Mouse (Mus musculus) embryonic stem cell, embryonic (primary cell): ENCODE measurements around the gene Lmntd1.

Experiments
- CTCF ChIA-PET, 4 experiments: fragments of 300-600 bp in 2 of 4; fragments of 350-600 bp in 2 of 4; sonication (Branson Sonifier 250); formaldehyde crosslinking; loops; one replicate each; lab custom pipeline; 2022; ENCODE audit warnings: inconsistent platforms in 2 of 4; lab: Charles Lee
- POLR2A ChIA-PET, 4 experiments: fragments of 300-600 bp in 2 of 4; fragments of 350-600 bp in 2 of 4; sonication (Branson Sonifier 250); formaldehyde crosslinking; loops; one replicate each; lab custom pipeline; 2022; ENCODE audit warnings: antibody characterized with exemption in 4 of 4, inconsistent platforms in 1 of 4; lab: Charles Lee

Gene Lmntd1

DNA sequence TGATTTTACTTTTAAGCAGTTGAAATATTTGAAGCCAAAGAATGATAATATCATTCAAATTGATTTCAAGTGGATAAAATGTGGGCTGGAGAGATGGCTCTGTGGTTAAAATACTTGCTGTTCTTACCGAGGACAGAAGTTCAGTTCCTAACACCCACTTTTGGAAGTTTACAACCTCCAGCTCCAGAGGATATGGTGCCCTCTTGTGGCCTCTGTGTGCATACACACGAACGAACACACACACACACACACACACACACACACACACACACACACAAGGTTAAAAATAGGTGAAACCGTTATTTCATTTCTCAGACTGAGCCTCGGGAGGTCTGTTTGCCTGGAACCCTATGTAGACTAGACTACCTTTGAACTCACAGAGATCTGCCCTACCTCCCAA, 260.3 kb downstream of the Lmntd1 start:
- ChIA-PET POLR2A (interaction anchor here (0.6 to 0.9 kb wide), 7 partner anchors 12 to 1031 kb away, joined by 3 to 4 read pairs (median 3); no protein-coding TSS in a partner anchor), CTCF (interaction anchor here in 3 of 4 experiments (0.6 kb wide), 7 partner anchors 20 to 888 kb away, joined by 3 to 5 read pairs (median 4); no protein-coding TSS in a partner anchor)

DNA sequence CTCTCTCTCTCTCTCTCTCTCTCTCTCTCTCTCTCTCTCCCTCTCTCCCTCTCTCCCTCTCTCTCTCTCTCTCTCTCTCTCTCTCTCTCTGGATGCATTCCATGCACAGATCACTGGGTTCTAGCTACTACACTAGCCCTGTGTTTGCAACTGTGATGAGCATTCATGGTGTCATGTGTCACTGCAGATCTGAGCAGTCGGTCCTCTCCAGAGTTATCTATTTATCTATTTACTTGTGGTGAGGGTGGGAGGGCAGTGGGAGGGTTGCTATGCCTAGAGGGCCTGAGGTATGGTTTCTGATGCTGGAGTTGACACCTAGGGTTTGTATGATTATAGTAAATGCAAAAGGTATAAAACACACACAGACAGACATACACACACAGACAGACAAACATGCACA, 261.4 kb downstream of the Lmntd1 start:
- ChIA-PET CTCF (interaction anchor here in 3 of 4 experiments (0.7 to 1.3 kb wide), 6 partner anchors 7 to 442 kb away, joined by 3 to 12 read pairs (median 4); no protein-coding TSS in a partner anchor), POLR2A (interaction anchor here in 2 of 4 experiments (0.7 to 2.7 kb wide), 4 partner anchors 12 to 698 kb away, joined by 3 to 15 read pairs (median 4); no protein-coding TSS in a partner anchor)

DNA sequence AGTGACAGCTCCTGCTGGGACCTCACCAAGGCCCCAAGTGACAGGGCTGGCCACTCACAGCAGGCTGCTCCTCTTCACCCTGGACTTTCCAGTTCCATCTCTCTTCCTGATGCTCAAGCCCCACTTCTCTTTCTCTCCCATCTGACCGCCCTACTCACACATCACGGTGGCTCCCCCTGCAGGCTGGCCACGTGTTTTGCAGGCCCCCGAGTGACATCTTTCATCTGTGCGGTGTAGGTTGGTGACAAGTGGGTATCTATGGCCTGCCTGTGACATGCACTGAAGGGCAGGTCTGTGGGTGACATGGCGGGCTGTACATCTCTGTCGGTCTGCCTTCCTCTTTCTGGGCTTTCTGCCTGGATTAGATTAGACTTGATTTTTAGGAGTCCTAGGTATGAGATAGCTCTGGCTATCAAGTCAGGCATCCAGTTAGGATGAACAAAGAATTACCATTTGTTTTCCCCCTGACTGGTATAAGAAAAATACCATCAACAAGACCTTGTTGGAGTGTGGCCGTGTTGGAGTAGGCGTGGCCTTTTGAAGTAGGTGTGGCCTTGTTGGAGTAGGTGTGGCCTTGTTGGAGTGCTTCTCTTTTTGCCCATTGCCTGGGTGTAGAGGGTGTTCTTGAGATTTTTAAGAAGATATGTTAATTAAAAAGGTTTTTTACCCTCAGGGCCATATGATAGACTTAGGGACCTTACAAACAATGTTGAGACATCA, 265.8 kb downstream of the Lmntd1 start:
- ChIA-PET POLR2A (interaction anchor here in 3 of 4 experiments (1.0 to 2.4 kb wide), 7 partner anchors 8 to 138 kb away, joined by 3 to 11 read pairs (median 4); partner anchors contain the start of genes Casc1 (in 2 of the 3) and Etfrf1 (in 2 of the 3)), CTCF (interaction anchor here (0.5 to 2.1 kb wide), 20 partner anchors 9 to 1162 kb away, joined by 3 to 9 read pairs (median 4); no protein-coding TSS in a partner anchor)

DNA sequence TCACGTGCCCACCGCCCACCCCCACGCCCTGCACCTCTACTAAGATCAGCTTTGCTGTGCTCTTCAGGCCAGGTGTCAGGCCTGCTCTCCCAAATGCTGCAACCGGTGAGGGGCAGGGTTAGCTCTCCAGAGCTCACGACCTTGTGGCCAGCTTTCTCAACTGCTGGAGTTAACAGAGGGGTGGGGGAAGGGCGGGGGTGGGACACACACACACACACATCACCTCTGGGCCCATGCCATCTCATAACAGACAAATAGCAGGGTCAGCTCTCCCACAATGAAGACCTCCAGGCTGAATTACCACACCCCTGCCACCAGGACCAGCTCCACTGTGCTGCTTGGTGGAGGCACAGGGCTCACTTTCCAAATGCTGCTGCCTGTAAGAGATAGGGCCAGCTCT, 266.5 kb downstream of the Lmntd1 start:
- ChIA-PET POLR2A (interaction anchor here in 3 of 4 experiments (1.0 to 2.4 kb wide), 8 partner anchors 10 to 172 kb away, joined by 3 to 11 read pairs (median 4); partner anchors contain the start of genes Casc1 (in 2 of the 3) and Etfrf1 (in 2 of the 3)), CTCF (interaction anchor here (0.5 to 2.1 kb wide), 28 partner anchors 8 to 471 kb away, joined by 3 to 9 read pairs (median 3); no protein-coding TSS in a partner anchor)

DNA sequence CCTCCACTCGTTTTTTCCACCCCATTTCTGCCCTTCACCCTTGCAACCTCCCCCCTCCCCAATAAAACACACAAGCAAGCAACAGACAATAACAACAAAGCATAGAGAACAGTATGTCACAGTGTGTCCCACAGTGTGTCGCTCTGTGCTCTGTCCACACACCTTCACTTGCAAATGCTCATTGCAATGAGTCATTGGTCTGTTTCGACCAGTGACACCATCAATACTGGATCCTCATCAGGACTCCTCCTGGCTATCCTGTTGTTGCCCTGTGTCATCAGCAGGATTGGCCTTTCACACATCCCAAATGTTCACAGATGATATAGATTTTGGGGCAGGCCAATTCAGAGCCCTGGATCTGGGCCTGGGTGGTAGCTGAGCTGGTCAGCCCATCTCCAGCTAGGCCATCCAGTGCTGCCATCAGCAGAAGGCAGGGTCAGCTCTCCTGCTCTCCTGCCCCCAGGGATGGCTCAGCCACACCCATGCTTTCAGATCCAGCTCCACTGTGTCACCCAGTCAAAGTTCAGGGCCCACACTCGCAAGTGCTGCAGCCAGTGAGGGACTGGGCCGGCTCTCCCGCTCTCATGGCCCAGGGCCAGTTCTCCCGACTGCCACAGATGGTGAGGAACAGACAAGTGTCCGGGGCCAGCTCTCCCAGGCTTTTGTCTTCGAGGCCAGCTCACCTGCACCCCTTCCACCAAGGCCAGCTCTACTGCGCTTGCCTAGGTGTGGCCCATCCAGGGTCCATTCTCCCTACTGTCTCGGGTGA, 267.1 kb downstream of the Lmntd1 start:
- POLR2A ChIA-PET, result interaction anchor here in 3 of 4 experiments (0.8 to 2.4 kb wide), 11 partner anchors 9 to 301 kb away, joined by 3 to 11 read pairs (median 4); partner anchors contain the start of genes Casc1 (in 2 of the 3) and Etfrf1 (in 2 of the 3)

DNA sequence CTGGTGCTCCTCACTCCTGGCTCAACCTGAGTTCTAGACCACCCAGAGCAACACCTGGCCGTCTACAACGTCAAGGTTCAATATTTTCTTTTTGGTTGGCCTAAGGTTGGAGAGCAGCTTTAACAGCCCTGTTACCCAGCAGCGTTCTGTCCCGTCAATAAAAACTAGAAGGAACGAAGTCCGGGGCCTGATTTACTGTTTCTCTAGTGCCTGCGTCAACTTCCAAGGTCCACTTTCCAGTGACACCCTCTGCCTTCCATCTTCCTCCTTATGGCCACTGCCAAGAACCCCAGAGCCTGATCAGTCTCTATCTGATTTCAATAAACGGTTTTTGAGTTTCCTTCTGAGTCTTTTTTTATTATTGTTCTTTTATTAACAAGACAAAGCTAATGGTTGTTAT, 267.8 kb downstream of the Lmntd1 start:
- CTCF ChIA-PET, result interaction anchor here in 1 of 4 experiments (0.7 kb wide), 1 partner anchor 481 kb away, joined by 3 read pairs; no protein-coding TSS in a partner anchor
- POLR2A ChIA-PET, result interaction anchor here in 3 of 4 experiments (0.6 to 2.4 kb wide), 8 partner anchors 102 to 284 kb away, joined by 3 to 11 read pairs (median 4); partner anchors contain the start of genes Casc1 (in 2 of the 3) and Etfrf1 (in 2 of the 3)

More for the DNA sequence above, 267.1 kb downstream of the Lmntd1 start:
- CTCF ChIA-PET, result interaction anchor here (0.5 to 2.1 kb wide), 26 partner anchors 9 to 480 kb away, joined by 3 to 8 read pairs (median 3); no protein-coding TSS in a partner anchor

DNA sequence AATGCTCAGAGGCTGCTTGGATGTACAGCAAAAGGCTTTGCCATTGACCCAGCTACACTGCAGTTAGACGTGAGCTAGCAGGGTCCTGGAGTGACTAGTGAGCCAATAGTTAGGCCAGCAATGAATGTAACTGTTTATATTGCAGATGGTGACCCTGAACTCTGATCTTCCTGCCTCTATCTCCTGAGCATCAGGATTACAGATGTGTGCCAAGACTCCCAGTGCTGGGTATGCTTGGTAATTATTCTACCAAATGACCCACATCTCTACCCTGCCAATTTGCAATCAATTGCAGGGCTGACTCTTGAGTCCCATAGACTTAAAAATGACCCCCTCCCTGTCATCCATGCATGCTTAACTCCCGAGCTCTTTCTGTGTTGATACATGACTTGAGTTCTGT, 269.4 kb downstream of the Lmntd1 start:
- POLR2A ChIA-PET, result interaction anchor here in 1 of 4 experiments (7.6 kb wide), 1 partner anchor 133 kb away, joined by 71 read pairs; the partner anchor contains the start of genes Casc1 and Etfrf1
- CTCF ChIA-PET, result interaction anchor here in 2 of 4 experiments (0.6 to 1.2 kb wide), 2 partner anchors 134 to 168 kb away, joined by 3 to 11 read pairs; partner anchors contain the start of gene Etfrf1 (in 1 of the 2)

DNA sequence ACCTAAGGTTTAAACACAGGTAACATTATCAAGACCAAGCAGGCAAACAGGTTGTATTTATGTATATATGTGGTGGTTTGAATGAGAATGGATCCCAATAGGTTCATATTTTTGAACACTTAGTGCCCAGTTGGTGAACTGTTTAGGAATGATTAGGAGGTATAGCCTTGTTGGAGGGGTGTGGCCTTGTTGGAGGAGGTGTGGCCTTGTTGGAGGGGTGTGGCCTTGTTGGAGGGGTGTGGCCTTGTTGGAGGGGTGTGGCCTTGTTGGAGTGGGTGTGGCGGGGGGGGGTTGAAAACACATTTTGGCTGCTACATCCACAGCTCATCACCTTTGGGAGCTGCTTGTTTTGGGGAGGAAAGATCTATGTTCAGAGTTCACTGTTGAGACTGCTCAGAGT, 270.7 kb downstream of the Lmntd1 start:
- CTCF ChIA-PET, result interaction anchor here in 3 of 4 experiments (0.7 to 1.6 kb wide), 5 partner anchors 9 to 1729 kb away, joined by 3 to 11 read pairs (median 3); partner anchors contain the start of genes Casc1 (in 1 of the 3) and Etfrf1 (in 1 of the 3)
- POLR2A ChIA-PET, result interaction anchor here in 3 of 4 experiments (0.6 to 8.5 kb wide), 10 partner anchors 49 to 1399 kb away, joined by 3 to 212 read pairs (median 3); partner anchors contain the start of genes Casc1 (in 2 of the 3) and Etfrf1 (in 2 of the 3)

DNA sequence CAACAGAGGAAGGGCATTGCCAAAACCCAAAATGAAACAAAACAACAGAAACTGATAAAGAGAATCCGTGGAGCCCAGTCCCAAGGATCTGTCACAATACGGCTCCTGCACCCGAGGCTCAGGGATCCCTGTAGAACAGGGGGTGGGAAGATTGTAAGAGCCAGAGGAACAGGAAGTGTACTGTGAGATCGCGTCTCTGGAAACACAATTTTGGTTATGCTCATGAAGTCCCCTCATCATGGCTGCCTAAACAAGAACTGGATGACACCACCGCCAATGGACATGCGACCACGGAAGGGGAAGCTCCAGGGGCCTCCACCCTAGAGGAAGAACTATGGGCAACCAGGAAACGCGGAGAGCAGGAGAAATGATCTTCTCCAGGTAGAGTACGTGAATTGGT, 271.3 kb downstream of the Lmntd1 start:
- ChIA-PET CTCF (interaction anchor here in 1 of 4 experiments (1.6 kb wide), 1 partner anchor 132 kb away, joined by 3 read pairs; the partner anchor contains the start of genes Casc1 and Etfrf1), POLR2A (interaction anchor here in 2 of 4 experiments (0.6 to 8.5 kb wide), 5 partner anchors 48 to 1399 kb away, joined by 3 to 212 read pairs (median 38); partner anchors contain the start of genes Casc1 (in 2 of the 2) and Etfrf1 (in 2 of the 2))

DNA sequence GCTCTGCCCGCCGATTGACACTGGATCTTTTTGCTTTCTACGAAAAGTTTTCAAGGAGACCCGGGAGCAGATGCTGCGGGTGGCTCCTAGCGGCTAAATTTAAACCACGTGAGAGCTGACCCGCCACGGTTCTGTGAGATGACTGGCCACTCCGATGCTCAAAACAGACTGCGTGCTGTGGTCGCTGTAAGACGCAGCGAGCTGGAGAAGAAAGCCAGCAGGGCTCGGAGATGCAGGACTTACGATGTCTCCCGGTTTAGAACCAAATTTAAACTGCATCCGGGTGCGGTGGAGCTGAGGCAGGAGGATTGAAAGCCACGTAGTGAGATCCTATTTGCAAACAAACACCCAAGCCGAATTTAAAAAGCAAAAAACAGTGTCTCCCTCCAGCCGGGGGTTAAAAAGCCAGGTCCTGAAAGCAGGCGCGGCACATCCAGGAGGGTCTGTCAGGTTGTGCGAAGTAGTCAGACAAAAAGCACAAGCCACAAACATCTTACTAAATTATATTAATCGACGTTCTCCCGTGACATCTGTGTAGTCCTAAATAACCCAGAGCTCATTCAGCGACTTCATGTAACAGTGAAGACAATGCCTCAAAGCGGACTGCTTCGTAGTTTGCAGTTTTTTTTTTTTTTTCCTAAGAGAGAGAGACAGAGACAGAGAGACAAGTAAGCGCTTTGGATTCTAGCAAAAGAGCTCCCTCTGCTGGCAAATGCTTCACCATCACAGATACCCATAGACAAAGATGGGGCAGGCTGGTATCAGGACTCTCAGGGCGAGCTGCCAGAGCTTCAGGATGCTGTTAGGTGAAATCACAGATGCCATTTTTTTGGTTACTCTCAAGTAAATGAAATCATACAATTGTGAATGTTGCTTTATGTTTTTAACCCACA, 272.6 kb downstream of the Lmntd1 start:
- CTCF ChIA-PET, result interaction anchor here (0.5 to 3.9 kb wide), 65 partner anchors 8 to 1267 kb away, joined by 3 to 44 read pairs (median 4); partner anchors contain the start of genes Casc1 (in 3 of the 4) and Etfrf1 (in 3 of the 4)
- POLR2A ChIA-PET, result interaction anchor here (0.6 to 8.5 kb wide), 97 partner anchors 7 to 1120 kb away, joined by 3 to 212 read pairs (median 5); partner anchors contain the start of genes Casc1 (in 3 of the 4), Etfrf1 (in 3 of the 4), Bcat1 (in 2 of the 4) and Kras (in 2 of the 4)

DNA sequence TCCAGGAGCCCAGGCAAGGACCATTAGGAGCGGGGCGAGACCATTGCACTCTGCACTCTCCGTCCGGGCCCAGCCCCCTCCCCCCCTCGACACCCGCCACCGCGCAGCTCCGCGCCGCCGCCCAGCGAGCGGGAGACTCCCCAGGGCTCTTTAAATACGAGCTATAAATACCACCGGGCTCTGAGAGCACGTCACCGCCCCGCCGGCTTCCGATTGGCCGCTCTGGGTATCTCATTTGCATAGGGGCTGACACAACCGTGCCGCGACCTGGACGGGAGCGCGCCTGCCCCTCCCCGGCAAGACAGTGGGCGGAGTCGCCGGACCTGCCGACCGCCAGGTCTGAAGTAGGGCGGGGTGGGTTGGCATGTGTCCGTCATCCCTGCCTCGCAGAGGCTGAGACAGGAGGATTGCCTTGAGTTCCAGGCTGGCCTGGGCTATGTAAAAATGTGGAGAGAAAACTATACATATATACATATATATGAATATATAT, 273.4 kb downstream of the Lmntd1 start:
- ChIA-PET POLR2A (interaction anchor here (0.5 to 8.5 kb wide), 123 partner anchors 8 to 1384 kb away, joined by 3 to 212 read pairs (median 5); partner anchors contain the start of genes Casc1 (in 3 of the 4), Etfrf1 (in 3 of the 4), Kras (in 3 of the 4) and Bcat1 (in 2 of the 4)), CTCF (interaction anchor here (0.6 to 3.9 kb wide), 25 partner anchors 10 to 738 kb away, joined by 3 to 44 read pairs (median 5); partner anchors contain the start of genes Casc1 (in 3 of the 4) and Etfrf1 (in 3 of the 4))

DNA sequence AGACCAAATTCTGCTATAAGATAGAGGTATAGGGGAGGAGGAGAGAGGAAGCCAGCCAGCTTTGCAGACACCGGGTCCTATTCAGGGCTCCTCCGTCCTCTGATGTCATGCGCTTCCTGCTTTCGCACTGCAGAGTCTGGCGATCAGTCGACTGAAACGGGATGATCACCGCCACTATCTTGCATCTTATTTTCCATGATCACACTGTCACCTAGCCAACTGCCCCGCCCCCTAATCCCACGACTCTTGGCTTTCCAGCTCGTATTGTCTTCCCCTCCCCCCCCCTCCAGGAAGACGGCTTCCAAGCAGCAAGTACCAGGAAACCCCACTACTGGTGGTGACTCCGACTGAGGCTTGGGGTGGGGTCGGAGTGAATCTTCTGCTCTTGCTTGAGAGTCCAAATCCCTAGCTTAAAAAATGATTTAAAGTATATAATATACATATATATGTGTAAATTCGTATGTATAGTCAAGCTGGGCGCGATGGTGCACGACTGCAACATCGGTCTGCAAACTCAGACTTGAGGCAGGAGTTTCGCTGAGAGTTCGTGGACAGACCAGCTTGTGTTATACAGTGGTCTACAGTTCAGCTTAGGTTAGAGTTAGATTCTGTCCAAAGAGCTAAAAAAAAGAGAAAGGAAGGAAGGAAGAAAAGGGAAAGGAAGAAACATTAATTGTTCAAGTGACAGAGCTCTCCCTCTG, 274.0 kb downstream of the Lmntd1 start:
- ChIA-PET POLR2A (interaction anchor here (0.5 to 8.5 kb wide), 123 partner anchors 8 to 1384 kb away, joined by 3 to 212 read pairs (median 5); partner anchors contain the start of genes Casc1 (in 3 of the 4), Etfrf1 (in 3 of the 4), Kras (in 3 of the 4) and Bcat1 (in 2 of the 4)), CTCF (interaction anchor here (0.6 to 3.9 kb wide), 17 partner anchors 46 to 739 kb away, joined by 3 to 44 read pairs (median 5); partner anchors contain the start of genes Casc1 (in 1 of the 4) and Etfrf1 (in 1 of the 4))

DNA sequence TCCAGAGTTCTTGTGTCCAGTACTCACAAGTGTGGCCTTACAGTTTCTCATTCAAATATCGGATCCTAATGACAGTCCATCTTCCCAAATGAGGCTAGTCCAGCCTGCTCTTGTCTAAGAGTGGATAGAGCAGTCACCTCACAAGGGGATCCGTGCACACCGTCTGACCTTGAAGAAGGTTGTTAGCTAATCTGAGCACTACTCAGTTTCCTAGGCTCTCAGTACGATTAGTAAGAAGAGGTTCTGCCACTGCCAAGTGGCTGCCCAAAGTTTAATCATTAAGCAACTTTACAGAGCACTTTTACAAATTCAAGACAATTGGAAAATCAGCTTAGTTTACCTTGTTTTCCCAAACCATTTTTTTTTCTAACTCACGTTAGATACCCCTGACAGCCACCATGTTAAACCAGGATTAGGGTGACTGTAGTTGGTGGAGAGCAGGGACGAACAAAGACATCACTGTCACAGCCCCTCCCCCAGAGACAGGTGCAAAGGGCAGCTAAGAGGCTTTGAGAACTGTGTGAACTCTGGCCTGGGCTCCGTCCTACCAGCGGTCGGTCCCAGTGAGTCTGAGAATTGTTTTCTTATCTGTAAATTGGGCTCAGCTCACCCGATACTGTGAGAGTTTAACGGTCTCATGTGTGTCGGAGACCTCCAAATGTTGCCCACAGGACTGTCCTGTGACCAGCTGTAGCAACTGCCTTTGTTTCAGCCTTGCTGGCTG, 275.4 kb downstream of the Lmntd1 start:
- ChIA-PET POLR2A (interaction anchor here (0.6 to 8.5 kb wide), 47 partner anchors 9 to 407 kb away, joined by 3 to 212 read pairs (median 9); partner anchors contain the start of genes Casc1 (in 3 of the 4), Etfrf1 (in 3 of the 4), Kras (in 2 of the 4) and Rassf8 (in 1 of the 4)), CTCF (interaction anchor here in 2 of 4 experiments (0.6 to 3.9 kb wide), 4 partner anchors 10 to 138 kb away, joined by 3 to 44 read pairs (median 3); no protein-coding TSS in a partner anchor)

DNA sequence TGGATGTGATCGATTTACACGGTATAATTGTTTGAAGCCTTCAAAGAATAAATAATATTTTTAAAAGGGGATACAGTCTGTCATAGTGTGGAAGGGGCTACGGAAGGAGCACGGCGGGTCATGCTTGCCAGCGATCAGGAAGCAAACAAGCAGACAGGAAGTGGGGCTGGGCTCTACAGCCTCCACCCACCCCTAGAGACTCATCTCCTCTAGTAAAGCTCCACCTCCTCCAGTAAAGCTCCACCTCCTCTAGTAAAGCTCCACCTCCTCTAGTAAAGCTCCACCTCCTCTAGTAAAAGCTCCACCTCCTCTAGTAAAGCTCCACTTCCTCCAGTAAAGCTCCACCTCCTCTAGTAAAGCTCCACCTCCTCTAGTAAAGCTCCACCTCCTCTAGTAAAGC, 276.6 kb downstream of the Lmntd1 start:
- ChIA-PET POLR2A (interaction anchor here in 3 of 4 experiments (0.6 to 8.5 kb wide), 40 partner anchors 10 to 1305 kb away, joined by 3 to 212 read pairs (median 4); partner anchors contain the start of genes Casc1 (in 3 of the 3), Etfrf1 (in 3 of the 3), Kras (in 1 of the 3) and Med21 (in 1 of the 3)), CTCF (interaction anchor here in 1 of 4 experiments (0.7 kb wide), 1 partner anchor 126 kb away, joined by 3 read pairs; the partner anchor contains the start of genes Casc1 and Etfrf1)
